Mouse (Mus musculus) lung, adult 2 months (tissue): ENCODE results near the gene Ldlrap1.

Experiments used
- CTCF ChIP-seq: fragments of 200-500 bp; IDR thresholded peaks from 2 replicates; pipeline ENCODE4 v1.5.1; 2011; ENCODE audit warnings: mild to moderate bottlenecking, low read length, control low read depth; ENCODE audit not compliant: insufficient read depth
- POLR2A ChIP-seq: fragments of 200-500 bp; IDR thresholded peaks from 2 replicates; pipeline ENCODE4 v1.6.1; 2011; ENCODE audit warnings: low read depth, mild to moderate bottlenecking, control low read depth, low read length, borderline replicate concordance; ENCODE audit errors: extremely low read depth

DNA sequence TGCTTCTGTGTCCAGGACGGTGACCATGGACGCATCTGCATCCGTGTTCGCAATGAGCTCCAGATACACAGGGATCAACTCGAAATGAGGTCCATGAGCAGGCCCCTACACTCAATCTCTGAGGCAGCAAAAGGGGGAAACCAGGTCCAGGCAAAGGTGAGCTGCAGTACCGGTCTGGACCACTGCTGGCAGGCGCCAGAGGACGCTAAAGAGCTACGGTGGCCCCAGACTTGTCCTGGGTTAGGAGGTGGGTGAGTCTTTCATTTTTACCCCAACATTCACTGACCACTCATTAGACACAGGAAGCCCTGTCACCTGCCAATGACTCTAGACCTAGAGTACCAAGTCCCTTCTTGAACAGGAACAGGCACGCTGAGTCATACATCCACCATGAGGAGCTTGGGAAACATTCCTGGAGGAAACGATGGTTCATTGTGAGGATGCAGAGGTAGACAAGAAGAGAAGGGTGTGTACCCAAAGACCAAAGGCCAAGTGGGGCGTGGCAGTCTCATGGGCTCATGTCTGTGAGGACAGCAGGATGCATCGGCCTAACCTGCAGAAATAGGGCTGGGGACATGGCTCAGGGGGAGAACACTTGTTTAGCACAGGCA is 42.0 kb downstream of the Ldlrap1 start:
- TF ChIP-seq POLR2A, result no peak
- TF ChIP-seq CTCF, result no peak
